Mouse (Mus musculus) left cerebral cortex, adult 18-20 months (tissue): Measurements from ENCODE around the gene Gm26566. TPM values are rescaled to one million over a fixed set of nuclear protein-coding genes. Genes with fewer than 3 reads are reported as not detected.

Experiments used
- DNase-seq, 2 experiments: peaks; one replicate each; pipeline ENCODE4 v3.0.0; 2021 to 2022; ENCODE audit warnings: low spot score in 2 of 2, mixed read lengths in 1 of 2
- long read RNA-seq, 2 experiments: library from polyadenylated mRNA; stranded (forward); transcript quantifications; one replicate each; pipeline ENCODE4 v2.0.0; 2021
- total RNA-seq, 2 experiments: library from RNA; stranded (reverse); gene quantifications; 2 replicates each; pipeline ENCODE4 v1.2.3; 2021

Gm26566 gene
- under 1 TPM; 0.49 to 0.89 TPM for total RNA-seq
- long read RNA-seq, experiment 1, partial matches to known transcripts: 0 of 1 reads
- long read RNA-seq, experiment 1, other reads (novel, unspliced or antisense): 0 of 1 reads
- long read RNA-seq, experiment 2: 0 reads

- DNase-seq: peak; percentile 84 to 91
Observed at GRCm38 (mm10) chr4:88721791-88722721, at the start of gene Gm26566, which contains the start of gene Klhl9. TSS of gene Gm26566 (plus strand) at chr4:88721805. TSS of gene Klhl9 (minus strand) at chr4:88722465.

DNA sequence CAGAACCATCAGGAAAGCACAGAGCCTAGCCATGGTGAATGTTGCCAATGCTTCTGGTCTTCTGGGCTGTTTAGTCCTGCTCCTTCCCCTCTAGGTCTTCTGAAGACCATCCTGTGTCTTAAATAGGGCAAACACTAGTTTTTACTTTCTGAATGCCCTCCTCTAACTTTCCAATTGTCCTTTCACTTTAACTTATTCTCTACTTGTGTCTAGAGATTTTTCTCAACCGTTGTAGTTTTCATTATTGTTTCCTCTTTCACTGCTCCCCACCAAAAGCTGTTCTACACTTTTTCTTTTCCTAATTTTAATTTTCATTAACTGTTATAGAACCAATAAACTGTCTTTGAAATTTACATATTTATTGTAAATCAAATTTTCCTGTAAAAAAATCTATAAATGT lies 44.8 kb upstream of the Gm26566 start, which contains the start of gene Ifna16:
Ifna16 (minus strand) TSS at position 101 of the 400 bp plus-strand sequence.
- no peak for DNase-seq

DNA sequence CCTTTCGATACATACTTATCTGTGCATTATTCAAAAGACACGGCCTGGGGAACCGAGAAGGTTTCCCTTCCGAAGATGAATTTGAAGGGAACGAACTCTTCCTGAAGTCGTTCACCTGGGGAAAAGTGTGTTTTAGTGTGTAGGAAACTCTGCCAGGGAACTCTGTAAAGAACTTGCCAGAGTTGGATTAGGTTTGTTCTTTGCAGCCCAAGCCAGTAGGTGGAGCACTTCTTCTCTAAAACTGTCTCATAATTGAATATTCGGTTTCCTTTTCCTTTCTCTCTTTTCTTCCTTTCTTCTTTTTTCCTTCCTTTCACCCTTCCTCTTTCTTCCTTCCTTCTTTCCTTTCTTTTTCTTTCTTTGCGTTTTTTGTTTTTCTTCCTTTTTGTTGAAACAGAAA lies 41.2 kb upstream of the Gm26566 start:
- DNase-seq: peak; percentile 20 to 24

DNA sequence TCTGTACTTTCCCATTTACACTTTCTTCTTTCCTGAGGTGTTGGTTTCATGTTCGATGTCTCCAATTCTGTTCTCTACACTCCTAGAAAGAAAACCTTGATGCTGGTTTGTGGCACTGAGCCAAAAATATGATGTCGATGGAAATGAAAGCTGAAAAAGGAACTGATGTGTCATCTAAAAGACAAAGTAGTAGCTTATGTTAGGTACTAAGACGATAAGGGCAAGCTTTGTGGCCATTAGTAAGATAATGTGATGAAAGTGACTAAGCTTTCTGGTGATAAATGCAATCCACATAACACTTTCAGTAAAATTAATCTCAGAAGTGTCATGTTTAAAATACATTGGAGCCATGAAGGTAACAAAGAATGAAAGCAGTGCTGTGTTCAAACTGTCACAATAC lies 40.3 kb upstream of the Gm26566 start:
- DNase-seq: no peak

DNA sequence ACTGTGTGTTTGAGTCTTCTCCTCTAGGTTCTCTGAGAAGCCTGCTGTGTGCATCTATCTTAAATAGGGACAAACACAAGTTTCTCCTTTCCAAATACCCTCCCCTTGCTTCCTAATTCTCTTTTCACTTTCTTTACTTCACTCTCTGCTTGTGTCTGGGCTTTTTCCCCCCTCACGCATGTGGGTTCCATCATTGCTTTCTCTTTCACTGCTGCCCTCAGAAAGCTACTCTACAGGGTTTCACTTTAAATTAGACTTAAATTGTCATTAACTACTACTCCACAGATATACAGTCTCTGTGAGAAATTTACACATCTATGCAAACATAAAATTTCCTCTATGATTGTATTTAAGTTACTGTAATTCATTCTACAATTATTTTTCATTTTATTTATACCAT lies 37.8 kb upstream of the Gm26566 start, which contains the start of gene Ifna2:
Ifna2 (minus strand) TSS at position 101 of the 400 bp plus-strand sequence.
- DNase-seq: no peak

DNA sequence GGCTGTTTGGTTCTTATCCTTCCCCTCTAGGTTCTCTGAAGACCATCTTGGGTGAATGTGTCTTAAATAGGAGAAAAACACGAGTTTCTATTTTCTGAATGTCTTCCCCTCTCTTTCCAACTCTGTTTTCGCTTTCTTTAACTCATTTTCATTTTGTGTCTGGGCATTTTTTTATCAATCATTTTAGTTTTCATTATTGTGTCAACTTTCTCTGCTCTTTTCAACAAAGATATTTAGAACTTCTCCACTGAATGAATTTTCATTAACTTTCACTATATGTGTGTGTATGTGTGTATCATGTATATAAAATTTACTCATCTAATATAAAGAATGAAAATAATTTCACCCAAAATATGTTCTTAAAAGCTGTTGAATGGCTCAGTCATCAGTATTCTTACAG lies 30.3 kb upstream of the Gm26566 start, which contains the start of gene Ifnab:
Ifnab (minus strand) TSS at position 101 of the 400 bp plus-strand sequence.
- DNase-seq: no peak

DNA sequence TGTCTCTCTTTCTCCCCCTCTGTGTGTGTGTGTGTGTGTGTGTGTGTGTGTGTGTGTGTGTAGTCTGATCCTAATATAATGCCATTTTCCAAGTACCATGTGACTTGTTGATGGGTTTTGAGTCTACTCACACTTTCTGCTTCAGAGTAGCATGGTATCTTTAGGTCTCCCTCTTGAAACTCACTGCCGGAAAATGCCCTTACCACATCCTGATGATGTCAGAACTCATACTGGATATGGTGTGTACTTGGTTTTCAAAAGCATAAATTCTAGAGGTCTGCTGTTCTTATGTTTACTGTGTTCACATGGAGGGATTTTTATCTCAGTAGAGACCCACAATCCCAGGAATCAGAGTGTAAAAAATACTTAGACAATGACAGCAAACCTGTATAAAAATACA lies 29.1 kb upstream of the Gm26566 start:
- DNase-seq: no peak

- no peak for DNase-seq
Observed at GRCm38 (mm10) chr4:88693392-88693791, 28.2 kb upstream of the Gm26566 start.

GRCm38 (mm10) chr4:88696237-88696884 lies 25.2 kb upstream of the Gm26566 start:
- peak; percentile 73 to 81 for DNase-seq

DNA sequence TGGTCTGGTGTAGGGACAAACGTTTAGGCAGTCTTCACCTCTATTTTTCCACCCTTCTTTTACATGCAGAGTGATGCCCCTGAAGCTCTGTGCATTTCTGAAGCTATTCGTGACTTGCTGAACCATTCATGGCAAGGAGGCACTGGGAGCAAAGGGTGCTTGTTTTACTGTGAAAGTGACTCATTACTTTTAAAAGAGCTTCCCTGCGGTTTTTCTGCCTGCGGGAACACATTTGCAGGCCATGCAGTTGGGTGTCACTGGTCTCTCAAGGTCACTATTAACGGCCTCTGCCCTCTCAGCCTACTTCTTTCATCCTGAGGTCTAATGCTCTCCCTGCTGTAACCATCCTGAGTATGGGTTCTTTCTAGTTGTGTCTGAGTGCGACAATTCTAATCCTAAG lies 24.5 kb upstream of the Gm26566 start:
- no peak for DNase-seq

- DNase-seq: no peak
Observed at GRCm38 (mm10) chr4:88697753-88698152, 23.9 kb upstream of the Gm26566 start.

- DNase-seq: no peak
Observed at GRCm38 (mm10) chr4:88698781-88699180, 22.8 kb upstream of the Gm26566 start.

- DNase-seq: no peak
Observed at GRCm38 (mm10) chr4:88699301-88699700, 22.3 kb upstream of the Gm26566 start.

- DNase-seq: no peak
Observed at GRCm38 (mm10) chr4:88705924-88706323, 15.7 kb upstream of the Gm26566 start.

GRCm38 (mm10) chr4:88707128-88707826 lies 14.3 kb upstream of the Gm26566 start:
- no peak for DNase-seq

DNA sequence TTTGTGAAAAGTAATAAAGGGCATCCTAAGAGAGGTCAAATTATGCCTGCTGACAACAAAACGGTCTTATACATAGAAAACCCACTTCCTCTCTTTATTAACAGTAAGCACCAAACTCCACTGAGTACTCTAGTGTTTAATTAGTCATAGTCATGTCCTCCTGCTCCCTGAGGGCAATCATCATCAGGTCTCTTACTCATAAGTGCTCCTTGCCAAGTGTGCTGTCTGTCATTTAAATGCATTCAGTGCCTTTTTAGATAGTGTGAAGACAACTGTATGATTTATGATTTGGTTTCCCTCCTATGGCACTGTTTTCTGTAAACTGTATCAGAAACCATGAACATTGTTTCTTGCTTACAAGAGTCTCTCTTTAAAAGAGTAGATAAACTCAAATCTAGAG lies 7.3 kb upstream of the Gm26566 start:
- no peak for DNase-seq

DNA sequence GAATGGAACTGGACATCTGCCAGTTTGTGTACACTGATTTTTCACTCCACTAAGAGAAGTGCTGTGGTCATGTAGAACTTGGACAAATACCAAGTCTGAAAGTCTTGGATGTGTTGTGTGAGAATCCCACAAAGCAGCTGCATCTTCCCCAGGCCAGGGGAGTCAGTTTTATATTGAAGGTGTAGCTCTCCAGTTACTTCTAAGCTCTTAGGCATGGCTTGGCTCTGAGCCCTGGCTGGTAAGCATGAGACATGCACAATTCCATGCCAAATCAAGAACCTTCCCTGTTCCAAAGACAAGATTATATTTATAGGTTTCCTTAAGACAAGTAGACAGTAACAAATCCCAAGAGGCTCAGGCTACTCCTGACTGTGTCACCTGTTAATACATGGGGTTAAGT lies 6.5 kb upstream of the Gm26566 start:
- DNase-seq: no peak

DNA sequence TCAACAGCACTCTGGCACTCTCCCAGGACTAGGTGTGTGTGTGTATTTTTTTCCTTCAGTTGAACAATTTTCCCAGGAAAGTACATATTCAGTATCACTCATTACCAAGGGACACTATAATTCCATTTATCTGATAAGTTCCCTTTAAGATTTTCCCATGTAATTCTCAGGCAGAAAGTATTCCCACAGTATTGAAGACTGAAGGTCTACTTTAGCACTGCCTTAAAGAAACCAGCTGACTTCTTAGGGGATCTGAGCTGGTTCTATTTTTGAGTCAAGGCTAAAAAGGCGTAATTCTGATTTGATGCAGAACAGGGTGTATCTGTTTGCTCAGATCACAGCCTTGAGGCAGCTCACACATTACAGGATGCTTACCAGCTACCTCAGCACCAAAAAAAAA lies 2.9 kb upstream of the Gm26566 start:
- no peak for DNase-seq

- DNase-seq: no peak
Observed at GRCm38 (mm10) chr4:88723497-88724090, 2.0 kb downstream of the Gm26566 start.

DNA sequence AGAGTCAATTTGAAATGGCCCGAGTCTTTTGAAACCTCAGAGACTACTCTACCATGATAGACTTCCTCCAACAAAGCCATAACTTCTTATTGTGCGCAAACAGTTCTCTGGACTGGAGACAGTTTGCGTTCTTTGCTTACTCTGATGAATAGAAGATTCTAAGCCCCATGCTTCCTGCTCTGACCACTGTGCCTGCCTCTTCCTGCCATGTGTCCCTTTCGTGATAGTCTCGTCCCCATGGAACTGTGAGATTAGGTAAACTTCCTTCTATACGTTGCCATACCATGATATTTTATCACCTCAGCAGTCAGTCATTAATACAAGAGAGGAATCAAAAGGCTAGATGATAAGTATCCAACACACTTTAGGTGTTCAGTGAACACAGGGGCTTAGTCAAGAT lies 5.1 kb downstream of the Gm26566 start:
- DNase-seq: no peak

DNA sequence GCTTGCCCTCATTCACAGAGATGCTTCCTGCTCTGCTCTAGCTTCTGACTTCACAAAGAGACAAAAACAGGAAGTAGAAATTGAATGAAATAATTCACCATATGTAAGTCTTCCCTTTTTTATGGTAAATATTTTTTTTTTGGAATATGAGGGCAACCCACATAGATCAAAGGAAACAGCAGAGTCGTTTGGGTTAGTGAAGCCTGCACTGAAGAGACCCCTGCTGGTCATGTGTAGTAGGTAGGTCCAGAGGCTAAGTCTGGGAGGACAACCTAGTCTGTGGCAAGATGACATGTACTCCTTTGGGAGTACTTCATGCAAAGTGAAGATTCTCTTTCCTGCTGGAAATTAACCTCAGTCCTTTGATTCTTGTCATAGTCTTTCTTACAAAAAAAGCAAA lies 5.7 kb downstream of the Gm26566 start:
- no peak for DNase-seq
